Mouse (Mus musculus) heart, postnatal 36 days (tissue): Measurements from ENCODE around the gene Stip1. TPM values are rescaled to one million over a fixed set of nuclear protein-coding genes. Genes with fewer than 3 reads are reported as not detected.

ENCODE experiments used
- DNase-seq, 2 experiments: peaks; one replicate each; pipeline ENCODE4 v3.0.0; 2021 to 2022
- intact Hi-C: fragments of 180-260 bp; cut with DNase I; formaldehyde crosslinking; loops from one replicate; pipeline ENCODE4 v1.15.1; 2025
- total RNA-seq, 2 experiments: library from RNA; stranded (reverse); gene quantifications; 2 replicates each; pipeline ENCODE4 v1.2.3; 2021

Gene Stip1
- total RNA-seq, 2 experiments from 2014 or later, result 98.7 to 126 TPM

GRCm38 (mm10) chr19:6971644-6972043 is 68.1 kb downstream of the Stip1 start:
- intact Hi-C loops, result no loop called here
- no peak for DNase-seq

Other genes with a start within 250 kb of the Stip1 start
- gene Rps6ka4, start 199.3 kb downstream of the Stip1 start, total RNA-seq, result 10 to 100 TPM; 17.4 to 19.4 TPM
- under 1 TPM; 0.69 to 0.92 TPM for gene Ccdc88b, start 181.8 kb downstream of the Stip1 start, total RNA-seq
- gene Trmt112, start 130.3 kb downstream of the Stip1 start, total RNA-seq, result 10 to 100 TPM; 27.8 to 30.3 TPM
- 100 to 1,000 TPM; 693 to 776 TPM for gene Prdx5, start 129.9 kb downstream of the Stip1 start, total RNA-seq
- gene Esrra, start 118.2 kb downstream of the Stip1 start, total RNA-seq, result 100 to 1,000 TPM; 146 to 154 TPM
- gene Catsperz, start 114.6 kb downstream of the Stip1 start, total RNA-seq, result not detected
- gene Kcnk4, start 105.5 kb downstream of the Stip1 start, total RNA-seq, result not detected
- 10 to 100 TPM; 22.0 to 24.7 TPM for gene Bad, start 98.1 kb downstream of the Stip1 start, total RNA-seq
- gene Gpr137, start 97.5 kb downstream of the Stip1 start, total RNA-seq, result 10 to 100 TPM; 37.3 to 39.1 TPM
- gene Ppp1r14b, start 65.0 kb downstream of the Stip1 start, total RNA-seq, result 10 to 100 TPM; 77.3 to 95.8 TPM
- gene Plcb3, start 63.5 kb downstream of the Stip1 start, total RNA-seq, result 10 to 100 TPM; 17.0 to 18.5 TPM
- gene Fkbp2, start 59.5 kb downstream of the Stip1 start, total RNA-seq, result 10 to 100 TPM; 18.8 to 20.5 TPM
- gene Vegfb, start 52.3 kb downstream of the Stip1 start, total RNA-seq, result 100 to 1,000 TPM; 438 to 444 TPM
- gene Dnajc4, start 47.4 kb downstream of the Stip1 start, total RNA-seq, result 10 to 100 TPM; 51.0 to 57.1 TPM
- 10 to 100 TPM; 27.0 to 28.9 TPM for gene Nudt22, start 43.9 kb downstream of the Stip1 start, total RNA-seq
- gene Trpt1, start 43.8 kb downstream of the Stip1 start, total RNA-seq, result 10 to 100 TPM; 23.0 to 25.5 TPM
- gene Fermt3, start 20.5 kb downstream of the Stip1 start, total RNA-seq, result 1 to 10 TPM; 4.2 to 5.9 TPM
- gene Macrod1, start 16.8 kb upstream of the Stip1 start, total RNA-seq, result 100 to 1,000 TPM; 272 to 280 TPM
- under 1 TPM; 0.84 to 1.00 TPM for gene Flrt1, start 65.8 kb upstream of the Stip1 start, total RNA-seq
- gene Otub1, start 166.3 kb upstream of the Stip1 start, total RNA-seq, result 10 to 100 TPM; 72.2 to 72.6 TPM
- gene Cox8a, start 177.6 kb upstream of the Stip1 start, total RNA-seq, result 100 to 1,000 TPM; 395 to 437 TPM
- 10 to 100 TPM; 15.3 to 15.6 TPM for gene Naa40, start 201.2 kb upstream of the Stip1 start, total RNA-seq
- gene Rcor2, start 227.4 kb upstream of the Stip1 start, total RNA-seq, result 1 to 10 TPM; 5.4 to 7.8 TPM